Mouse (Mus musculus) thymus, adult 2 months (tissue): ENCODE results near the gene Cdx2.

Experiments used
- CTCF ChIP-seq: fragments of 200-500 bp; IDR thresholded peaks from 2 replicates; pipeline ENCODE4 v1.5.1; 2012; ENCODE audit warnings: mild to moderate bottlenecking, control low read depth, low read length, moderate library complexity, borderline replicate concordance; ENCODE audit not compliant: control insufficient read depth, poor library complexity, insufficient read depth; ENCODE audit errors: extremely low read depth
- POLR2A ChIP-seq: fragments of 200-500 bp; IDR thresholded peaks from 2 replicates; pipeline ENCODE4 v1.6.1; 2012; ENCODE audit warnings: mild to moderate bottlenecking, low read length, control low read depth, moderate library complexity; ENCODE audit not compliant: control insufficient read depth, poor library complexity, insufficient read depth; ENCODE audit errors: extremely low read depth

GRCm38 (mm10) chr5:147268728-147269127 is 38.3 kb downstream of the Cdx2 start:
- TF ChIP-seq CTCF (no peak), POLR2A (no peak)
